Mouse (Mus musculus): ENCODE results near the gene Lig1.
"Not testable (repeated sequence)": the region's sequence is repeated elsewhere in the genome, so short reads cannot be mapped to it uniquely, and the experiment has no call there.

Lig1 gene

DNA sequence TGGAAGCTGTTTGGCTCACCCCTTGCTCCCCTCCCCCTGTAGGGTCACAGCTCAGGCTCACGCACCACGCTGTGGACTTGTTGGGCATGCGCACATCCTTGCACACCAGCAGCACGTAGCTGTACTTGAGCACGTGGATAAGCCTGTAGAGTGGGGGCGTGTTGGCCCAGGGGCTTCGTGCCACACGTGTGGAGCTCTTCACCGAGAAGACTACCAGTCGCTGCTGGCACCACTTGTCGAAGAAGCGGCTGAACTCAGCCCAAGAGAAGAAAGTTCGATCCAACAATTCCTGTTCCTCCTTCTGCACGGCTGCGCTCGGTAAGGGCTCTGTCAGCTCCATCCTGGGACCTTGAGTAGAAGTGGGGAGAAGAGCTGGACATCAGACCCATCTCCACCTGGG is at the start of gene Lig1:
Gene Lig1 (plus strand): TSS at position 203 of the 400 bp plus-strand sequence.
- DNase-seq (ENCODE audit: low spot score): no peak

DNA sequence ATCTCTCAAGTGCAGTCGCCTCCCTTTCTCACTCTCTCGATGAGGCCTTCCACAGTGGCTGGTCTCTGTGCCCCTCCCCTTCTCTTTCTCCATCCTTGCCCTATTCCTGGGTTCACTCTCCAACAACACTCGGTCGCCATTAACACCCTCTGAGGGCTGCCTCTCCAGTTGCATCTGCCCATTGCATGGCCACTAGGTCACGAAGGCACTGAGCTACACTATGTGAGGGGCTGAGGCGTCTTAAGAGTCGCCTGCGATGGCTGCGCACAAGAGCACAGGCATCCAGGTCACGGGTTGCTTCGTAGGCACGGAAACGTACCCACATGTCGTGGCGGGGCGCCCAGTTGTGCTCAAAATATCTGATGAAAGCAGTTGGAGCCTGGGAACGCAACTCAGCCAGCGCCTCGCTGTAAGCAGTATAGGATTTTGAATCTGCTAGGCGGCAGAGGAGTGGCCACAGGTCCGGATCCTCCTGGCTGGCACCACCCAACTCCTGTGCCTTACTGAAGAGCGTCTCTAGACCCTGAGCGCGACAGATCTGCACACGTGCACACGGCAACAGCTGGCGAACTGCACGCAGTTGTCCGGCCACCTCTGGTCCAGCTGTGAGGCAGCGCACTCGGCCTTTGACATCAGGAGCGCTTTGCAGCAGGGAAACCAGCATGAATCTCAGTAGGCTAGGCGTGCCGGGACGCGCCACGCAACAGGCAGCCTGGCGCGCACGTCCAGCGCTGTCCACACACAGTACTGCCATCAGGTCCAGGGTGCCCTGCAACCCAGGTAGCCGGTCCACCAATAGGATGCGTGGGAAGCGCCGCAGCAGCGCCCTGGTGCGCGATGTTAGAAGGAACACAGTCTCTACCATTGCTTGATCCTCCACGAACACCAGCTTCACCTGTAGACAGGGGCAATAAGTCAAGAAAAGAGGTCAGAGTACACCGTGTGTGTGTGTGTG is 16.1 kb upstream of the Lig1 start:
- DNase-seq (ENCODE audit: low spot score): no peak

DNA sequence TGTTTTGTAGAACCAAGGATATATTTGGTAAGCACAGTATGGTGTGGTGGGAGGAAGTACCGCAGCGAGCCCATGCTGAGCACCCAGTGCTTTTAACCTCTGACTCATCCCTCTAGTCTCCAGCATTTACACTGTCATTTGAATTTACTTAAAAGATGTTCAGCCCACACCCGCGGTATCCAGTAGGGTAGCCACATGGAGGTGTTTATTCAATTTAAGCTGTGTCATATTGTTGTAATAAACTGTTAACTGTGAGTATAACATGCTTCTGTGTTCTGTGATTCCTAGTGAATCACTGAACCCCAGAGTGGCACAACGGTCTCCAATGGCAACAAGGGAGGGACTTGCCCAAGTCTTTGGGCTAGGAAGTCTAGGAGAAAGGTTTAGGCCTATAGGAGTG is 13.2 kb upstream of the Lig1 start:
- no peak for DNase-seq (ENCODE audit: low spot score)

DNA sequence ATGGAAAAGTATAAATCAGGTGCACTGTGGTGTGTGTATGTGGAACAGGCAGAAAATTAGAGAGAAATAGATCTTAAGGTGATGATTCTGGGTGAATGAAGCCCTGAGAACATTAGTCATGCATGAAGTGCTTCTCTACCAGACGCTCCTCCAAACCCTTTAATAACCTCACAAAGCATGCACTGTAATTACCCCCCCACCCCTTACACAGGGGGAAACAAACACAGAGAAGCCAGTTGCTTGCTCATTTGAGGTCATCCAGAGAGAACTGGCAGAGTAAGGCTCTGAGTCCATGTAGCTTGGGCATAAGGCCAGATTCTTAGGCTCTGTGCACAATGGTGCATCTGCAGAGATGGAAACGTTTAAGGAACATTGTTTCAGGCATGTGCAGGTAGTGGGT is 12.7 kb upstream of the Lig1 start:
- no peak for DNase-seq (ENCODE audit: low spot score)

DNA sequence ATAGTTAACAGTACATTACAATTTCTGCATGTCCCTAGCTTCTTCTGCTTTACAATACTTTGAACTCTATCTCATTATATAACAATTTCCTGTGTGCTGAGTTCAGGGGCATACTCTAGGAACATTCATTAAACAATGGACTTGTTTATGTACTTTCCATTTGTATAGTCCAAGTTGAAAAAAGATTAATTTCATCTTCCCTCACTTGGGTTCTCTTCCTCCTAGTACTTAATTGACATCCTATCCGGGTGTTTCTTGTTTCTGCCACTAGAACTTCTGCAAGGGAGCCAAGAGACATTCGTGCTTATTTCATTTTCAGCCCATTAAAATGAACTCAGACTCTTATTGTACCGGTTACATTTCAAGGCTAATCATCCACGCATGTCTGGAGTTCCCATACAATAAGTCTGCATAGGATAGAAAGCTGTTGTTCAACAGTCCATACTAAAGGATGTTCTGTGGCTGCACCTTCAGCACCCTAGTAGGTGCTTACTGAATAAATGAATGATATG is 8.3 kb upstream of the Lig1 start:
- DNase-seq (ENCODE audit: low spot score): no peak

DNA sequence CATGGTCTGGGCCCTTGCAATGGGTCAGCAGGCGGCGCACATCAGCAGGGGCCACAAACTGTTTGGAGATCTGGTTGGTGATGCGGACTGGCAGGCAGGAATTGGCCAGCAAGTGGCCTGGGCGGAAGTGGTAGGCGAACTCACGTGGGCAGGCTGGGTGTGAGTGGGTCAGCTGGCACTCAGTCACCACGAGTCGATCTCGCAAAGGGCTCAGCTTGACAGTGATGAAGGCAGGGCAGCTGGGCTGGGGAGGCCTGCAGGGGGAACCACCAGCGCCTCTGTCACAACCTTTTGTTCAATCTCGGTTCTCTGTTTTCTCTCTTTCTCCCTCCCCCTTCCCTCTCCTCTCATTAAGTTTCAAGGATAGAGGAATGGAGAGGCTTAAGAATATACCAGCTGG is 7.7 kb upstream of the Lig1 start:
- DNase-seq (ENCODE audit: low spot score): no peak

DNA sequence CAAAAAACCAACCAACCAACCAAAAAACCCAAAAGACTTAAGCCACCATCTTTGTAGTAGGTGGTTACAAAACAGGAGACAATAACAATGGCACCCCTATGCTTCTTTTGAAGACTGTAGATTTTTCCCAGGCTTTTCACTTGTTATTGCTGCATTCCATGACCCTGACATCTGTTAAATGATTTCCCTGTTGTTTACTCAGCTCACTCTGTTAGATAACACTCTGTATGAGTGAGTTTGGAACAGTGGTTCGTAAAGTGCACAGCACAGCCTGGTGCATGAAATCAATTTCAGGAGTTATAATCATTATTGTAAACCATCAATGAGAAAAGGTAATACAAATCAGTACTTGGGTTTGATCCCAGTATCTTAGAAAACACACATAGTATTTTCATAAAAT is 5.4 kb upstream of the Lig1 start:
- no peak for DNase-seq (ENCODE audit: low spot score)

DNA sequence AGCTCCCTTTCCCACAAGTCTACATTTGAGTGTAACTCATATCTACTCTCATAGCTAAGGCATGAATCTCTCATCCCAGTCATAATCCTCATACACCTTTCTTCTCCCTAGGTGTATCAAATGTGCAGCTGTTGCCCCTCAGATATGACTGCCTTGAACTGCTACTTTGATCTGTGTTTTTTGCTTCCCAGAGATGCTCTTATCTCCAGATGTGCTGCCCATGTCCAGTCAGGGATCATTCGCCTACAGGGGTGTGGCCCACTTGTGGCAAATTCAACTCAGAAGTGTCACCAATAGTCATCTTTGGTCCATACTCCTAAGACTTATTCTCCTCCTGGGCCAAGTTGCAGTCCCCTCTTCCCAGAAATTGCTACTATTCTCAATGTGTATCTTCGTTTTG is 750 bp downstream of the Lig1 start:
- no peak for DNase-seq (ENCODE audit: low spot score)

DNA sequence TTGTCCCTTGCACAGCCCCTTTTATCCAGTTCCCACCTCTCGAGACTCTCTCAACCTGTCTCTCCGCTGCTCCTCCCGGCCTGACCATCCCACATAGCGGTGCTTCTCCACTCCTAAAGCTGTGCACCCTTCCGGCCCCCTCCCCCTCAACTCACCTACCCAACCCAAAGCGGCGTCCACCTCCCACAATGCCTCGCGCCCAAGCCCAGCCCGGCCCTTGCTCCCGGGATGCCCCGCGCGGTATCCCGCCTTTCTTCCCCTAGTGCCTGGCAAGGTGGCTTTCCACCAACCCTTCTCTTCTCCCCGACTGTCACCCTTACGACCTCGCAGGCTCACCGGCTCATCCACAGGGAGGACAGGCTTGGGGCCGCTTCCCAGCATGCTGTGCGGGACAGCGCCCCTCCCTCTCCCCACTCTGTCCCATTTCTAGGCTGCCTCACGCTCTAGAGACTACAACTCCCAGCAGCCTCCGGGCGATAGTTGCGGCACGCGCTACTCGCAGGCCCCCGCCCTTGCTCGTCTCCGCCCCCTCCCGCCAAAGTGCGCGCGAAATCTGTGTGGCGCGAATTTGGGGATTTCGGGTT is 1.3 kb downstream of the Lig1 start, which contains the start of gene Zswim9:
Gene Zswim9 (minus strand): TSS at position 414 of the 584 bp plus-strand sequence.
- peak; percentile 89 for DNase-seq (ENCODE audit: low spot score)

DNA sequence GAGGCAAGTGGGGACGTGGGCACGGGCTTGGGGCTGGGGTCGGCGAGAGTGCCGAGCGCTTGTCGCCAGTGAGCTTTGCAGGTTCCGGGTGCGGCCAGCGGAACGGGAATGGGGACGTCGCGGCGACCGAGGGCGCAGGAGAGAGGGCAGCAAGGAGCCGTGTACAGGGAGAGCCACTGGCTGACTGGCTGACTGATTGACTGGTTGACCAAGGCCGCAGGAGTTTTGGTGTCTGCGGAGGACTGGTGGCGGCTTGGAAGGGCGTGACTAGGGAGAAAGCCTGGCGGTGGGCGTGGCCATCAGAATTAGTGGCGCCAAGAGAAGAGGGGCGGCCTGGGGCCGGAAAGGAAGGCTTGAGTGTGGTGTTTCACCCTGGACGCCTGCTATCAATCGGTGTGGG is 1.9 kb downstream of the Lig1 start:
- DNase-seq (ENCODE audit: low spot score): not testable (repeated sequence)

DNA sequence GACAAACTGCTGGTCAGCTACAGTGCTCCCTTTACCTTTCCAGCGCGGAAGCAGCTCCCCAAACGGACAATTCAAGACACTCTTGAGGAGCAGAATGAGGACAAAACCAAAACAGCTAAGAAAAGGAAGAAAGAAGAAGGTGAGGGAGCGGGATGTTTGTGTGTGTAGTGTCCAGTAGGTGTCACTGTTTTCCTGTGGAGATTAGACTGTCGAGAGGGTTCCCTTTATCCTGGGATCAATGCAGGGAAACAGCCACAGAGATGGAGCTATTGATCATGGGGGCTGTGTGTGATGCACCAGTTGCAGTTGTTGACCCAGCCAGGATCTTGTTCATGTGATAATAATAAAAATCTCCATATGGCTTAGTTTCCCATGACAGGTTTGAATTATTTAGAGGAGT is 11.5 kb downstream of the Lig1 start:
- no peak for DNase-seq (ENCODE audit: low spot score)

DNA sequence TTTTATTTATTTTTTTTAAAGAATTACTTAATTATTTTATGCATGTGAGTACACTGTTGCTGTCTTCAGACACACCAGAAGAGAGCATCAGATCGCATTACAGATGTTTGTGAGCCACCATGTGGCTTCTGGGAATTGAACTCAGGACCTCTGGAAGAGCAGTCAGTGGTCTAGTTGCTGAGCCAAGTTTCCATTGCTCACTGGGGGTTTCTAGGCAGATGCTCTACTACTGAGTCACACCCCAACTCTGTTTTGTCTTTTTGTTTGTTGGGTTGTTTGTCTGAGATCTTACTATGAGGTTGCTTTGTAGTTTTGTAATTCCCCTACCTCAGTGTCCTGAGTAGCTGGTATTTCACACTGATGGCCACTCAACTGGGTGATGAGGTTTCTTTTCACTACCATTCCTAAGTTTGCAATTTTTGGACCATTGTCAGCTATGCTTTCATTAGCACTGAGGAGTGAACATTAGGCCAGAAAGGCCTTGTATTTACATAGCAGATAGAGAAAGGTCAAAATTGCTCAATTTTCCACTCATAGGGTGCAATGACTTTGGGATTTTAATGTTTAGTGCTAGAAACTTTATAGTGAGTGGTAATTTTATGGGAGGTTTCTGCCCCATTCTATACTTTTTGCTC is 13.1 kb downstream of the Lig1 start:
- DNase-seq (ENCODE audit: low spot score): no peak

DNA sequence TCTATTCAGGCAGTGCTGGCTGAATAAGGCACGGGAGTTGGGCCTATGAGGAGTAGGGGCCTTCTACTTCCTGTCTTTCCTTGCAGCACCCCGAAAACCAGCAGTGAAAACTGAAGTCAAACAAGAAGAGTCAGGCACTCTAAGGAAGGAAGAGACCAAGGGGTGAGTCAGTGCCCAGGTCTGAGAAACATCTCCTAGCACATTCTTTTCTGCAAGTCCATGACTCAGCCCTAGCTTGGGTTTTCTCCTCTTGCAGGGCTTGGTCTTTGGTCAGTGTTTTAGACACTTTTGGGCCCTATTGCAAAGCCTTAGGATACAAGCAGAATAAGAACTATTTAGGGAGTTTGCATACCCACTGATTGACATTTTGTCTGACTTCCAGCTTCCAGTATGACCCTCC is 14.3 kb downstream of the Lig1 start:
- DNase-seq (ENCODE audit: low spot score): no peak

DNA sequence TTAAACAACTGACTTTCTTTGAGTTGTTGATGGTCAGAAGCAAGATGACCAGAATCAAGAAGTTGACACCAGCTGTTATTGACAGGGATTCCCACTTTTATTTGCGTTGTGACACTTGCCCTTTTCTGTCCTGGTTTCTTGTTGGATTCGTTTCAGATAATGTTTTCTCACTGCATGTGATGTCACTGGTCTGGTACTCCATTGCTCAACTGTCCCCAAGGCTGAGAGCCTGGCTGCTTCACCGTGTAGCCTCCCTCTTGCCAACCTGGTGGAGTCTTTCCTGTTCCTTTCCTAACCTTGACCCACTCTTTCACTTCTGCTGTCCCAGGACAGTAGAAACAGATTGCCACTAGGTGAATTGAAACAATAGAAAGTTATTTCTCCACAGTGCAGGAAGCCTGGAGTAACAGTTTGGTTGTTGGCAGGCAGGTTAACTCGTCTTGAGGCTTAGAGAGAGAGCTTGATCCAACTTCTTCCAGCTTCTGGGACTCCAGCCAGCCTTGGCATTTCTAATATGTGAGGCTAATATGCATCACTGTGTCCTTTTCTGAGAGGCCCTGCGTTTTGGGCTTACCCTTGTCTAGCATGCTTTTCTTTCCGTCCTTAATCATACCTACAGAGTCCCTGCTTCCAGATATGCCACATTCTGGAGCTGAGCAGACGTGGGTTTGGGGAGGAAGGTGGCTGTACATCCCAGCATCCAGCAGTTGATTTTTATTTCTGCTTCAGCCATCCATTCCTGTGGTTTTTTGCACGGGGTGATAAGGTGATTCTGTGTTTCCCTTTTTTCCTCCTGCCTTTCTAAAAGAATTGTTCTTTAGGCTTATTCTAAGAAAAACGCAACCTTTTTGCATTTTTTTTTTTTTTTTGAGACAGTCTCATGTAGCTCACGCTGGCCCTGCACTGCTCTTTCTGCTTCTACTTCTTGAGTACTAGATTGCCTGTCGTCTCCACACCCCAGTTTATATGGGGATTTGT is 17.1 kb downstream of the Lig1 start:
- no peak for DNase-seq (ENCODE audit: low spot score)

DNA sequence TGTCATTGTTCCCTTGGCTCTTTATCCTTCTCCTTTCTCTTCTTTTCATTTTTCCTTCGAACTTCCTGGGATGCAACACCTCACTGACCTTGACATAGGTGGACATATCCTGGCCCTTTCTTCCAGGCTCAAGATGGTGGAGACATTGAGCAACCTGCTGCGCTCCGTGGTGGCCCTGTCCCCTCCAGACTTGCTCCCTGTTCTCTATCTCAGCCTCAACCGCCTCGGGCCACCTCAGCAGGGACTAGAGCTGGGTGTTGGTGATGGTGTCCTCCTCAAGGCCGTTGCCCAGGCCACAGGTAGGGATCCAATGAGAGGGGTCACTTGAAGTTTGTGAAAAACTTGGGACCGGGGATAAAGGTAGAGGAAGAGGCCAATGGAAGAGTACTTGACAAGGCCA is 18.2 kb downstream of the Lig1 start:
- no peak for DNase-seq (ENCODE audit: low spot score)

DNA sequence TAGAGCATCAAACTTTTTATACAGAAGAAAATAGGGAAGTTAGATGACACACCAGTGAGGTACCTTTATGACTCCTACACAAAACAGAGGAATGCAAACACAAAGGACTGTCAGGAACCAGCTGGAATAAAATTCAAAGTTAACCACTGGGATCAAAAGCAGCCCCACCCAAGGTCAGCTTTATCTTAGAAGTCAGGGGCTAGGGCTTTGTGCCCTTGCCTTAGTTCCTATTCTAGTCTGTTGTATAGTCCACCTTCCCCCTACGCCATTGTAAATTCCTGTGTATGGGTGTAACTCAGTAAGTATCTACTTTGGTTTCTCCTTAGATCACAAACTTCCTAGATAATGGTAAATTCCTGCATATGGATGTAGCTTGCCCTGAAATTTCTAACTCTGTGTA is 20.6 kb downstream of the Lig1 start:
- DNase-seq (ENCODE audit: low spot score): no peak

DNA sequence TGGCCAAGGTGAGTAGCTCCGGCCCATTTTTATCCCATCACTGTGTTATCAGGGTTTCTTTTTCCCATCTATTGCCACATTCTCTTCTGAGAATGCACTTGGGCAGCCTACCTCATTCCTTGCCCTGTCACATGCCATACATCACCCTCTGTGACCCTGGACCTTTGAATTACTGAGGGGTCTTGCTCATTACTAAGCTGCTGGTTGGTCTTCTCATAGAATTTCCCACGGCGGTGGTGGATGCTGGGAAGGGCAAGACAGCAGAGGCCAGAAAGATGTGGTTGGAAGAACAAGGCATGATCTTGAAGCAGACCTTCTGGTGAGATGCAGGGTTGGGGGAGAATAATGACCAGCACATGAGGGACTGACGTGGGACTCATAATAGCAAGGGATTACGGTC is 21.7 kb downstream of the Lig1 start:
- no peak for DNase-seq (ENCODE audit: low spot score)

DNA sequence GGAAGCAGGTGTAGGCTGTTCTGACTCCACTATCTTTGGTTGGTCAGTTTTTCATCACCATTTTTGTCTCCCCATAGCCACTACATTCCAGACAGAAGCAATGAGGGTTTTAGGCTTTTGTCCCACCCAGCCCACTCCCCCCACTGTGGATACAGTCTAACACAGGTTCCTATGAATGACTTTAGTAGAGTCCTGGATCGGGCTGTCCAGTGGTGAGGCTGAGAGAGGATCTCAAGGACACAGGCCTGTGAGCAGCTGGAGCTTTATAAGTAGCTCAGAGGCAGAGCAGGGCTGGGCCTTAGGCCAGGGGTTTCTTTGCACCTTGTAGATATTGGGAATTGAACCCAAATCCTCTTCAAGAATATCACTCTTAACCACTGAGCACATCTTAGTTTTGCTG is 24.6 kb downstream of the Lig1 start:
- no peak for DNase-seq (ENCODE audit: low spot score)

DNA sequence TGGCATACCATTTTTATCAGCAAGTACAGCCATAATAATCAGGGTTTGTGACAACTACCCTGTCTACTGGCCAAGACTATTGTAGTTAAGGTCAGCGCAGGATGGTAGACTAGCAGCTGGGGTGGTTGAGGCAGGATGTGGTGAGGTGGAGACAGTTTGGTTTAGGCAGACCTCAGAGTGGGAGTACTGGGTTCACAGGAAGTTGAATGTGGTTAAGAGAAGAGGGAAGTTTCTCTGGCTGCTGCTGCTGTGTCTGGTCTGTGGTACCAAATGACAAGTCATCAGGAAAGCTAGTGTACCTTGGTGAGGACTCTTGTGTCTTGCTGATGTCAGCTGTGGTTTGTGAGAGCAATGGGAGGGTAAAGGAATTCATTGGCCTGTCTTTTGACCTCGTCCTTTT is 25.7 kb downstream of the Lig1 start:
- no peak for DNase-seq (ENCODE audit: low spot score)

DNA sequence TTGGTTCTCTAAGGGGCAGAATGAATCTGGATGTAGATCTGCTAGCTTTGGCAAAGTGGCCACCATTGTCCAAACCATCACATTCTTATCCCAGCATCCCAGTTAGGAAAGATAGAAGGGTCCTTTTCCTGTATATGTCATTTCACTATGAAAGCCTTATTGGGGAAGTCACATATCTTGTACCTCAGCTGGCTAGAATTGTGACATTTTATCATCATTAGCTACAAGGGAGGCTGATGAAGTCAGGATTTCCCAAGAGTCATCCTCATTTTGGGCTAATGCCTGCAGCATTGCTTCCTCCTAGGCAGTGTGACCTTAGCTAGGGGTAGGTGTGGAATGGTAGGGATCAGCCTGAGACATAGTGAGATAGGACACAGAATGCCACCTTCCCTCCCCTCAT is 26.3 kb downstream of the Lig1 start:
- DNase-seq (ENCODE audit: low spot score): no peak

DNA sequence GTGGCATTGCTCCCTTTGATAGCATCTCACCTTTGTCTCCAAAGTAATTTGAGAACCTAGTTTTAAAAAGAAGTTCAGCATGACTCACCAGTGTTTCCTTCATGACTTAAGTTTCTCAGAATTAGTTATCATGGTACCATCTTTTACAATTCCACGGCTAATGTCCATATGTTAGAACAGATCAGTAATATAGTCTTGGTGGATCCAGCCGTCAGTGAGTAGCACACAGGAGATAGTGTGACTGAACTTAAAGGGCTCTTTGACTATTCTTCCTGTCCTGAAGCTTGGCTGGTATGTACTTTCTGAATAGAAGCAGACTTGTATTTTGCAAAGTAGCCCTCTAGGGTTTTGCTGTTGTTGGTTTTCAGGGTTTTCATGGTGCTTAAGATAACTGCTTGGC is 32.3 kb downstream of the Lig1 start:
- no peak for DNase-seq (ENCODE audit: low spot score)

Measured in ovary, postnatal 36 days (tissue).